Mouse (Mus musculus) heart, embryonic 15.5 days (tissue): ENCODE data around the gene Gm33543. TPM values are rescaled to one million over a fixed set of nuclear protein-coding genes. Genes with fewer than 3 reads are reported as not detected.

Source experiments
- ATAC-seq: fragments of 200-750 bp; cut with Nextera tagmentation; replicated peaks from 2 replicates; pipeline ENCODE4 v1.8.0; 2017; ENCODE audit warnings: low read depth, moderate TSS enrichment; ENCODE audit not compliant: insufficient number of reproducible peaks, insufficient read depth, low FRiP score
- H3K27ac ChIP-seq: fragments of 300-500 bp; sonication (generic); 2 replicates; pipeline ENCODE4 v1.5.1; 2015; ENCODE audit warnings: mild to moderate bottlenecking, inconsistent platforms
- H3K27me3 ChIP-seq: fragments of 300-500 bp; sonication (generic); 2 replicates; pipeline ENCODE4 v1.6.1; 2015; ENCODE audit warnings: inconsistent platforms
- H3K36me3 ChIP-seq: fragments of 300-500 bp; sonication (generic); 2 replicates; pipeline ENCODE4 v1.6.1; 2015; ENCODE audit warnings: mild to moderate bottlenecking, inconsistent platforms
- H3K4me1 ChIP-seq: fragments of 300-500 bp; sonication (generic); replicated peaks from 2 replicates; pipeline ENCODE4 v1.6.1; 2015; ENCODE audit warnings: inconsistent platforms
- H3K4me2 ChIP-seq: fragments of 300-500 bp; sonication (generic); 2 replicates; pipeline ENCODE4 v1.6.1; 2015; ENCODE audit warnings: inconsistent platforms, mild to moderate bottlenecking, moderate library complexity
- H3K4me3 ChIP-seq: fragments of 300-500 bp; sonication (generic); 2 replicates; pipeline ENCODE4 v1.5.1; 2015; ENCODE audit warnings: mild to moderate bottlenecking, inconsistent platforms
- H3K9ac ChIP-seq: fragments of 300-500 bp; sonication (generic); 2 replicates; pipeline ENCODE4 v1.6.1; 2015; ENCODE audit warnings: mild to moderate bottlenecking, inconsistent platforms
- H3K9me3 ChIP-seq: fragments of 300-500 bp; sonication (generic); replicated peaks from 2 replicates; pipeline ENCODE4 v1.6.1; 2016; ENCODE audit warnings: inconsistent platforms
- WGBS: fragments of 180-500 bp; shearing (Covaris S2); methylation state at CpG from one replicate; pipeline ENCODE4 v1.1.7; 2015; ENCODE audit warnings: mixed read lengths; 5-methylcytosine and 5-hydroxymethylcytosine counted together
- polyA plus RNA-seq: library from polyadenylated mRNA; unstranded; fragments of >200 nt; fragmentation: Nextera tagmentation; extraction: Ambion mirVana; gene quantifications from 2 replicates; pipeline ENCODE4 v1.2.1, GENCODE M21; 2015

The Gm33543 gene
- polyA plus RNA-seq, 1 experiment from 2014 or later, result not detected

DNA sequence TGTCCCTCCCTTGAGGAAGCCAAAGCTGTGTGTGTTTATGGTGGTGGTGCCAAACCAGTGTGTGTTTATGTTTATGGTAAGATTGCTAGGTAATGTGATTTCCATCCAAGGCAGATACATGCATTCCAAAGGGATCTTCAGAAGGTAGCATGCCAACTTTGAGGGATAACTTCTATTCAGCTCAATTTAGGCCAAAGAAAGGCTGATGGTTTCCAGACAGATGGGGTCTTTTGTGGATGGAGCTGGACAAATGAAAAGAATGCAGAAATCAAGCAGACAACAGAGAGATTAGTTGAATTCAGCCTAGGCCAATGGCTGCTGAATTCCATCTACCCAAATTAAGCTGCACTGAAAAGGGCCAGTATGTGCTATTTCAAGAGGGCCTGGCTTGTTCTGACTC is 13.3 kb downstream of the Gm33543 start:
- no peak for ATAC-seq
- H3K27me3 ChIP-seq, result no peaks in the 10 kb centered on the region
- no peak overlapping the region for H3K4me3 ChIP-seq
- peaks cover 23% of the 10 kb centered on the region for H3K4me1 ChIP-seq
- H3K9ac ChIP-seq, result no peak overlapping the region
- H3K9me3 ChIP-seq, result no peaks in the 10 kb centered on the region
- H3K27ac ChIP-seq, result no peak overlapping the region
- no peak overlapping the region for H3K4me2 ChIP-seq
- H3K36me3 ChIP-seq, result no peaks in the 10 kb centered on the region

GRCm38 (mm10) chr10:95828374-95828773 is 14.4 kb downstream of the Gm33543 start:
- 59% methylated on average over 5 of the region's 5 CpGs for WGBS

GRCm38 (mm10) chr10:95825651-95826050 is 17.1 kb downstream of the Gm33543 start:
- 70% methylated on average over 3 of the region's 3 CpGs for WGBS
- no peaks in the 10 kb centered on the region for H3K36me3 ChIP-seq
- no peak for ATAC-seq
- no peaks in the 10 kb centered on the region for H3K9me3 ChIP-seq
- H3K27me3 ChIP-seq, result no peaks in the 10 kb centered on the region
- H3K9ac ChIP-seq, result no peak overlapping the region
- no peak overlapping the region for H3K4me3 ChIP-seq
- peaks cover 15% of the 10 kb centered on the region for H3K4me1 ChIP-seq
- H3K27ac ChIP-seq, result no peak overlapping the region
- H3K4me2 ChIP-seq, result no peak overlapping the region

More at GRCm38 (mm10) chr10:95828374-95828773, 14.4 kb downstream of the Gm33543 start:
- H3K36me3 ChIP-seq, result no peaks in the 10 kb centered on the region
- H3K4me2 ChIP-seq, result no peak overlapping the region
- peak; percentile 50; the same call in 1 of the 2 replicates for ATAC-seq
- H3K4me3 ChIP-seq, result no peak overlapping the region
- no peaks in the 10 kb centered on the region for H3K9me3 ChIP-seq
- peaks cover 23% of the 10 kb centered on the region for H3K4me1 ChIP-seq
- no peaks in the 10 kb centered on the region for H3K27me3 ChIP-seq
- no peak overlapping the region for H3K27ac ChIP-seq
- no peak overlapping the region for H3K9ac ChIP-seq

DNA sequence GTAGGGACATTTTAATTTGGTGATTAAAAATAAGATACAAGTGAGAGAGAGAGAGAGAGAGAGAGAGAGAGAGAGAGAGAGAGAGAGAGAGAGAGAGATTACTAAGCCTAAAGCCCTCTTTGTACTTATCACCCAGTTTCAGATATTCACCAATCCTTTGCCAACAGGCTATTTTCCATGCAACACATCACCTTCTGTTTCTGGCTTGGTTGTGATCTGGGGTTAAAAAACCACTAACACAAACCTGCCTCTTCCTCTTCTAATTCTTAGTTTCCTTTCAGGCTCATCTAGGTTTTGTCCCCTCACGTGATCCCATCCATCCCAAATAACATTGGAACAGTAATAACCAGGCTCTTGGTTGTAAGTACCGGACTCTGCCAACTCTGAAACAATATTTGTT is 24.2 kb downstream of the Gm33543 start:
- Histone ChIP-seq H3K9me3 (no peaks in the 10 kb centered on the region), H3K4me3 (no peak overlapping the region), H3K27me3 (no peaks in the 10 kb centered on the region), H3K4me2 (no peak overlapping the region), H3K9ac (no peak overlapping the region), H3K27ac (no peak overlapping the region), H3K4me1 (peaks cover 5% of the 10 kb centered on the region; the same call in 1 of the 2 replicates), H3K36me3 (no peaks in the 10 kb centered on the region)
- WGBS, result 88% methylated on average over 2 of the region's 2 CpGs
- ATAC-seq, result no peak

- Histone ChIP-seq H3K4me1 (peaks cover 5% of the 10 kb centered on the region; the same call in 1 of the 2 replicates), H3K36me3 (no peaks in the 10 kb centered on the region), H3K9me3 (no peaks in the 10 kb centered on the region), H3K27me3 (no peaks in the 10 kb centered on the region), H3K27ac (no peak overlapping the region), H3K4me2 (no peak overlapping the region), H3K9ac (no peak overlapping the region), H3K4me3 (no peak overlapping the region)
- 31% methylated on average over 9 of the region's 9 CpGs for WGBS
- ATAC-seq, result no peak
Measured at GRCm38 (mm10) chr10:95817419-95818161, 25.1 kb downstream of the Gm33543 start.

- ATAC-seq, result no peak
- Histone ChIP-seq H3K9ac (no peak overlapping the region), H3K4me1 (peaks cover 5% of the 10 kb centered on the region; the same call in 1 of the 2 replicates), H3K27ac (no peak overlapping the region), H3K27me3 (no peaks in the 10 kb centered on the region), H3K4me2 (no peak overlapping the region), H3K4me3 (no peak overlapping the region), H3K9me3 (no peaks in the 10 kb centered on the region), H3K36me3 (no peaks in the 10 kb centered on the region)
- WGBS, result 87% methylated on average over 6 of the region's 6 CpGs
Measured at GRCm38 (mm10) chr10:95814351-95814750, 28.4 kb downstream of the Gm33543 start.

- H3K4me3 ChIP-seq, result no peak overlapping the region
- H3K9ac ChIP-seq, result no peak overlapping the region
- ATAC-seq, result no peak
- no peaks in the 10 kb centered on the region for H3K36me3 ChIP-seq
- no peaks in the 10 kb centered on the region for H3K4me1 ChIP-seq
- no peak overlapping the region for H3K27ac ChIP-seq
- no peaks in the 10 kb centered on the region for H3K27me3 ChIP-seq
- no peak overlapping the region for H3K4me2 ChIP-seq
- 67% methylated on average over 4 of the region's 4 CpGs for WGBS
- H3K9me3 ChIP-seq, result no peaks in the 10 kb centered on the region
Measured at GRCm38 (mm10) chr10:95811869-95812268, 30.9 kb downstream of the Gm33543 start.

DNA sequence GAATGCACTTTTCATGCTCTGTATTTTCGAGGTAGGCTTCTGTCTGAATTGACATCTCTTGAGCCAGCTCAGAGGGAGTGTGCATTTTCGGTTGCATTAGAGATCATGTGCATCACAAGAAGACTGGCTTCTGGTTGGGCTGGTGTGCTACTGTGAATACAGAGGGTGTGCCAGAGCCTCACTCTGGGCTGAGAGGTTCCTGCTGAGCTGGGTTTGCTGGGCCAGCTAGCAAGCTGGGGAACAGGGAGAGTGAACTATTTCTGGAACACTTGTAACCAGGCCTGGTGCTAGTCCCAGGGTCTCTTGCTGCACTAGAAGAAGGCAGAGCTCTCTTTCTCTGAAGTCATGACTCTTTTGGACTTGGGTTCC is 41.3 kb downstream of the Gm33543 start:
- Histone ChIP-seq H3K4me1 (peaks cover 7% of the 10 kb centered on the region; the same call in 1 of the 2 replicates), H3K36me3 (no peaks in the 10 kb centered on the region), H3K27me3 (no peaks in the 10 kb centered on the region), H3K4me3 (no peak overlapping the region), H3K9me3 (no peaks in the 10 kb centered on the region), H3K27ac (peak overlapping the region; percentile 21), H3K4me2 (no peak overlapping the region), H3K9ac (no peak overlapping the region)
- 33% methylated on average over 2 of the region's 2 CpGs for WGBS
- peak; percentile 62; the same call in 1 of the 2 replicates for ATAC-seq

- ATAC-seq, result no peak
- no peaks in the 10 kb centered on the region for H3K27me3 ChIP-seq
- no peak overlapping the region for H3K27ac ChIP-seq
- H3K36me3 ChIP-seq, result no peaks in the 10 kb centered on the region
- H3K4me3 ChIP-seq, result no peak overlapping the region
- WGBS, result 62% methylated on average over 7 of the region's 7 CpGs
- H3K9ac ChIP-seq, result no peak overlapping the region
- peaks cover 7% of the 10 kb centered on the region; the same call in 1 of the 2 replicates for H3K4me1 ChIP-seq
- H3K9me3 ChIP-seq, result no peaks in the 10 kb centered on the region
- no peak overlapping the region for H3K4me2 ChIP-seq
Measured at GRCm38 (mm10) chr10:95800693-95801442, 41.9 kb downstream of the Gm33543 start.

DNA sequence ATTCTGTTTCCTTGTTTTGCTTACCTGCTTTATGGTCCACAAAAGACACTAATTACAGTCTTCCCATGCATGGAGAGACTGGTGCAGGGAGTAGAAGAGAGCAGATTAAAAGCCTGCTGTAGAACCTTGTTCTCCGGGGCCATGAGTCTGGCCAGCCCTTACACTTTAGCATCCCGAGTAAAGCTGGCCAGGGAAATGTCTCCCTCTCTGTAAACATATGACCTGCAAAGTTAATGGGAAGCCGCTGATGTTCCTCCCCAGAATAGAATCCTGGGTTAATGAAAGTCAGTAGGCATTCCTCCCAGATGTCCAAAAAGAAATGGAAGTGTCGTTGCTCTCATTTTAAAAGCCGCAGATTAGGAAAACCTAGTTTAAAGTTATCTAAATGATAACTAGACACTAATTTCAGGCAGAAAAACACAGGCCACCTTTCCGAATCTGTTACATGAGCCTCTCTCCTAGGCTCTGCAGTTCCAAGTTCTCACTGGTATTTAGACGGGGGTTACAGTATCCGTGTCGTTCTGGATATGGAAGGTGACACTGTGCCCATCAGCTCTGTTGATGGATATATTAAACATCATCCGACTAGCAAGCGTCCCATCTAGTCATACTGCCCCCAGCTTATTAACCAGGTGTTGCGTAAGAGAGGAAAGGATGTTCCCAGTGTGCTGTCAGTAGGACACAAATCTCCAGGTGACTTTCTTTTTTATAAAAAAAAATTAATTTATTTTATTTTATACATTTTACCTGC is 44.9 kb downstream of the Gm33543 start:
- Histone ChIP-seq H3K27ac (no peak overlapping the region), H3K9ac (no peak overlapping the region), H3K4me3 (no peak overlapping the region), H3K9me3 (no peaks in the 10 kb centered on the region), H3K4me2 (no peak overlapping the region), H3K4me1 (peaks cover 7% of the 10 kb centered on the region; the same call in 1 of the 2 replicates), H3K36me3 (no peaks in the 10 kb centered on the region), H3K27me3 (no peaks in the 10 kb centered on the region)
- WGBS, result 85% methylated on average over 12 of the region's 12 CpGs
- ATAC-seq, result no peak

GRCm38 (mm10) chr10:95795500-95795899 is 47.2 kb downstream of the Gm33543 start:
- ATAC-seq, result no peak
- Histone ChIP-seq H3K4me2 (no peak overlapping the region), H3K4me3 (no peak overlapping the region), H3K36me3 (no peaks in the 10 kb centered on the region), H3K4me1 (no peaks in the 10 kb centered on the region), H3K9ac (no peak overlapping the region), H3K27me3 (no peaks in the 10 kb centered on the region), H3K9me3 (no peaks in the 10 kb centered on the region), H3K27ac (no peak overlapping the region)
- 81% methylated on average over 4 of the region's 4 CpGs for WGBS
